Mouse (Mus musculus): Measurements from ENCODE around the gene Olfr1322.

Olfr1322 gene

DNA sequence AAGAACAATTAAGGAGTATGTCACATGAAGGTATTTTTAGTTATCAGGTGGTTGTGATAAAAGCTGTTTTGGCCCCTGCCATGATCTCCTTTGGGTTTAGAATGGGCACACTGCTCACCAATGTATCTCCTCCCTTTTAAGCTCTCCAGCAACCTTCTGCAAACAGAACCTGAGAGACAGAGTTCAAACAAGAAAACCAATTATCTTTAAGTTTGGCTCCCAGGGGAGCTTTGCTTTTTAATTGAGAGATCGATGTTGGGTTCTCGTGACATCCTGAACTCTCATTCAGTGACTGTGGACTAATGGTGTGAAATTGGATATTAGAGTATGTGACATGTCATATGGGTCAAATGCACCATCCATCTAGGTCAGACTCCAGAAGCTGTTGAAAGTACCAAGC lies at the start of gene Olfr1322:
Gene Olfr1322, minus strand, starts transcription at position 101 of the 400 bp plus-strand sequence.
- no peak for DNase-seq (ENCODE audit: low spot score)

DNA sequence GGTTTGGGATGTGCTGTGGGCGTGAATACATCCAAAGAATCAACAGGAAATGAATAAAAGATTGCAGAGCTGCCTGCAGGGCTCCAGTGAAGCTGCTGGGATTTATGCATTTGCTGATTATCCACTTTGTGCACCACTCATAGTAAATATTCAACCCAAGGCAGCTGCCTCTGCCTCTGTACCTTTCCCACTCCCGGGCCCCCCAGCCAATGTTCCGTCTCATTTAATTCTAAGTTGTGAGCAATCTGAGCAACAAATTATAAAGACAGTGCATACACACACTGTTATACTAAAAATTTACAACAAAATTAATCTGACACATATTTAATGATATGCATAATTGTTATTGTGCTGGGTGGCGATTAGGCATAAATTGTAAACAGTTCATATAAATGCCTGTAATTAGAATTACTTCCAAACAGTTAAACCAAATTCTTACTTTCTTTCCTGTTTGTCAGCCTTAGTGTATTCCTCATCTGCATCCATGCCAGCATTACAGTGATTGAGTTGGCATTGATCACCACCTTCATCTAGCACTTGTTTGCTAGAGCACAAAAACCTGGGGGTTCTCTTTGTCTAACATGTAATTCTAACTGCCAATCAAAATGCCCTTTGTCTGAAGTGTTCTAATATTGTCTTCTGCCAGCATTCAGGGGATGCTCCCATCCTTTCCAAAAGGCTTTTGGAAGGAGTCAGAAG lies 13.5 kb downstream of the Olfr1322 start:
- DNase-seq (ENCODE audit: low spot score) = no peak

Data from ovary, postnatal 36 days (tissue).